Mouse (Mus musculus) telencephalon, adult 2 months (tissue): Measurements from ENCODE around the gene Senp2.
A peak's percentile ranks its signal among the peaks of the same experiment; 100 is the strongest.
"Not testable (repeated sequence)": the region's sequence is repeated elsewhere in the genome, so short reads cannot be mapped to it uniquely, and the experiment has no call there.

ENCODE experiments used
- DNase-seq: peaks from one replicate; pipeline ENCODE4 v3.0.0-alpha.2; 2011; ENCODE audit warnings: low read depth, low spot score

Gene Senp2

DNA sequence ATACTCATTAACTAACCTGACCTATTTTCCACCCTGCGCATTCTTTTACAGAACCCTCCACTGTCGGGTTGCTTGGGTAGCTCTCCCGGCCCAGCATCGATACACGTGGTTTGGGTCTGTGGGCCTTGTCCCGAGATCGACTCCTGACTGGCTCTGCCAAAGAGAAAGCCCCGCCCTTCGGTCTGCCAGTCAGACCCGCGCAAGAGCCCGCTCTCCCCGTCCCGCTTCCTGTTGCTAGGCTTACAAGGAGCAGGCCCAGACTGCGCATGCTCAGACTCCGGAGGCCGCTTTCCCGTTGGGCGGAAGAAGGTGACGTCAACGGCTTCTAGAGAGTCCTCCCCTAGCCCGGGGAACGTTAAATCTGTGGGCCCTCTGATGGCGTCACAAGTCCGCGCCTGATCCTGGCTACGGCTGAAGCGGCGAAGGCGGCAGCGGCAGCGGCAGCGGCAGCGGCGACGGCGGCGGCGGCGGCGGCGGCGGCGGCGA, at the start of gene Senp2:
Gene Senp2, plus strand, starts transcription at position 386 of the 486 bp plus-strand sequence.
- peak; percentile 100 for DNase-seq

DNA sequence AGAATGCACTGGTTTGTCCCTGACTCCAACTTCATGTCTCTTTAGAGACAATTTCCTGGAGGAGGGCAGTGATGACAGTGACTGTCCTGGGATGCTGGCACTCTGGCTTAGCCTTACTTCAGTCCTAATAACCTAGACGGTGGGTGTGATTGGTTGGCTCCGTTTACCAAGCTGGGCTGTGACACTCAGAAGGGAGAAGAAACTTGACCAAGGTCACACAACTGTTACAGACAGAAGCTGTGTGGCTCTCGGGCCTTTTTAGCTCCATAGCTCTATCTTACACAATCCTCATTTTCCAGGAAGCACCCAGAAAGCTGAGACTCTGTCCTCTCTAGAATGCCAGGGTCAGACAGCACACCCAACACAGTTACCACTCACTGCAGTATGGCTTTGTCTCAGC, 43.7 kb upstream of the Senp2 start:
- no peak for DNase-seq

DNA sequence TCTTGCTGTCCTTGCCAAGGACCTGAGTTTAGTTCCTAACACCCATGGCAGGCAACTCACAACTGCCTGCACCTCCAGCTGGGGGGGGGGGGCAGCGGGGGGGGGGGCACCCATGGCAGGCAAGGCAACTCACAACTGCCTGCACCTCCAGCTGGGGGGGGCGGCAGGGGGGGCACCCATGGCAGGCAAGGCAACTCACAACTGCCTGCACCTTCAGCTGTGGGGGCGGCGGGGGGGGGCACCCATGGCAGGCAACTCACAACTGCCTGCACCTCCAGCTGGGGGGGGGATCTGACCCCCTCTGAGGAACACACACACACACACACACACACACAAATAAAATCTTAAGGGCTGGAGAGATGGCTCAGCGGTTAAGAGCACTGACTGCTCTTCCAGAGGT, 39.4 kb upstream of the Senp2 start:
- no peak for DNase-seq

DNA sequence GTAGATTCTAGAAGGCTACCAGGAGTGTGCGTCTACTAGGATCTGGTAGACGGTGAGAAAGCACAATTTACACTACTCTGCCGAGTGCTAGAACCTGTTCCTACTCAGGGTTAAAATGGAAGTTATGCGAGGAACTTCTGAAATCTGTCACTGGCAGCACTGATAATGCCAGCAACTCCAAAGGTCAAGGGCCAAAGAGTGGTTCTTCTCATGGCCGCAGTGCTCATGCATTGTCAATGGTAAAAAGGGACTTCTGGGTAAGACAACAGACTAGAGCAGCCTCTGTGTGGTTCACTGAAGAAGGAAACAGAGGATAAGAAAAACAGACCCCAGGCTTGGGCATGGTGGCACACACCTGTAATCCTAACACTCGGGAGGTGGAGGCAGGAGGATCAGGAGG, 38.7 kb upstream of the Senp2 start:
- no peak for DNase-seq

DNA sequence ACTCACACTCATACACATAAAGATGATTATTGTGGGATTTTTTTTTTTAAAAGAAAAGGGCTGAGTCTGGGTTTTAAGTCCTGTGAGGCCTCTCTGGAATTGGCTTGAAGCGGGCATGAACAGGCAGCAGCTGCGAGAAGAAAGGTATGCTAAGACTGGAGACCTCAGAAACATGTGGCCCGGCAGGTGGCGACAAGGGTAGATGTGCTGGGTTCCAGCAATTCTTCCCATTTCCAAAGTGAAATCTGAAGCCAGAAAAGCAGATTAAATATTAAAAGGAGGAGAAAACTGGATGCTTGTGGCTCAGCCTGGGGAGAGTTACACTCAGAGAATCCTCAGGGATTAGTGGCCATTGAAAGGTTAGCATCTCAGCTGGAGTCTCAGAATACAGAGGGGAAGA, 37.8 kb upstream of the Senp2 start:
- DNase-seq, result no peak

DNA sequence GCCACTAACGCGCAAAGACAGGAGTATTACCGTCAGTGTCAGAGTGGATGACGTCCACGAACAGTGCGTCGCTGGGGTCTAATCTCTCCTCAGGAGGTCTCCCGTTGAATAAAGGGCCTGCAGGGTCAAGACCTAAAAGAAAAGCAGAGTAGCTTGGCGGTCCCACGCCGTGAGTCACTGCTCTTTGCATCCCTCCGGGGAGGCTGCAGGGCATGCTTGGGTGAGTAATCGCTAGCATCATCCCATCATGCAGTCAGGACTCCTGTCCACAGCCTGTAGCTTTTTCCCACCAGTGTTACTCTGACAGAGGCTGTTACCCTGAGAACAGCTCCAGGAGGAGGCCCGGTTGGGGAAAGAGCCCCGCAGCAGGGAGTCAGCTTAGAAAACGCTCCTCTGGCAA, 33.1 kb upstream of the Senp2 start:
- DNase-seq, result no peak

DNA sequence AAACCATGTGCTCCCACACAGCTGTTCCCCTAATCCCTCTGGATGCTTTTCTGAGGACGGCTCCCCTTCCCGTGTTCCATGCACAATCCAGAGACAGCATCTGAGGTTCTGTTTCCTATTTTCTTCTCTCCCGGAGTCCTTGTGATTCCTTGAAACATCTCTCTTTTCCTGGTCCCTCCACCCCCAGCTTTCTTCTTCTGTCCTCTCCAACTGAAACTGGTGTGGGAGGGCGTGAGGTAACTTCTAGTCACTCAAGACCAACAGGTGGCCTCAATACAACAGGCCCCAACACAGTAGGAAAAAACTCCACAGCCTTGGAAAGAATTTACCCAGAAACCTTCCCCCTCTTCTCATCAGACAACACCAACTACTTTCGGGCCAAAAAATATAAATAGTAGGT, 31.9 kb upstream of the Senp2 start:
- DNase-seq, result no peak

DNA sequence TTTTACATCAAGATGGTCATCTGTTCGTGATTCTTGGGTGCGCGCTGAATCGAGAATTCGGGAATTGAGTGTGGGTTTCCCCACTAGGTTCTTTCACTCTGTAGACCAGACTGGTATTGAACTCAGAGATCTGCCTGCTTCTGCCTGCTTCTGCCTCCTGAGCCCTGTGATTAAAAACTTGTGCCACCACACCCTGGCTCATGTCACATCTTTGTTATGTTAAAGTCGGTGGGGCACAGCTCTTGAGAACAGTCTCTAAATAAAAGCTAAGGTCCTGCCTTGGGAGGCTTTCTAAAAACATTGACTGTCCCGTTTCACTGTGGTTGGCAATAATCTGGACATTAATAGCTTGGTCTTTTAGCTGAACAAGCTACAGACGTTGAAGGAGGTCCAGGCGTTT, 26.1 kb upstream of the Senp2 start:
- no peak for DNase-seq

DNA sequence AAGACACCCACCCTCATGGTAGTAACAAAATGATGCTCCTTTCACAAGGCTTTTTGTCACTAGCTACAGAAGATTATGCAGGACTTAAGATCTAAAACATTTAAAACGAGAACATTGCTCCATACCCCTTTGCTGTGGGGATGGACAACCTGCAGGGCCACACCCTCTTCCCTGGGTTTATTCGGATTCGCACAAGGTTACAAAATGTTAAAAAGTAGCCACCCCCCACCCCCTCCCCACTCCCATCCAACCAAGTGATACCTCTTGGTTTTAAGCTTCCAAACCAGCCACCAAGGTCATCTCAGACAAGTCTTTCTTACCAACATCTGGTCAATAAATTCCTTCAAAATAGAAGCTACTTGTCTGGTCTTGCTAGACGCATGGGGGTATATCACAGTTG, 25.7 kb upstream of the Senp2 start:
- no peak for DNase-seq

DNA sequence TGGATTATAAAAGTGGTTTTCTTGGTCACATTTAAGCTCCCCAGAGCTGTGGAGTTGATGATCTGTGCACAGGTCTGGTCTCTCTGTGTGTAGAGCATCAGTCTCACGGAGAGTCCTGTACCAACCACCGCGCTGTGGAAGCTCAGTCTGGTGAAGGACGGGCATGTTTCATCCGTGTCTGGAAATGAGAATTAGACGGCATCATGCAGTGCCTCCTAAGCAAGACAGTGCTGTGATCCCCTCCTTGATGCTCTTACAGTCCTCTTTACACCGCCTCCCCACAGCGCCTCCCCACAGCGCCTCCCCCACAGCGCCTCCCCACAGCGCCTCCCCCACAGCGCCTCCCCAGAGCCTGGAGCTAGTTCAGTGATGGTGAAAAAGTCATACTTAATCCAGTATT, 25.2 kb upstream of the Senp2 start:
- no peak for DNase-seq

DNA sequence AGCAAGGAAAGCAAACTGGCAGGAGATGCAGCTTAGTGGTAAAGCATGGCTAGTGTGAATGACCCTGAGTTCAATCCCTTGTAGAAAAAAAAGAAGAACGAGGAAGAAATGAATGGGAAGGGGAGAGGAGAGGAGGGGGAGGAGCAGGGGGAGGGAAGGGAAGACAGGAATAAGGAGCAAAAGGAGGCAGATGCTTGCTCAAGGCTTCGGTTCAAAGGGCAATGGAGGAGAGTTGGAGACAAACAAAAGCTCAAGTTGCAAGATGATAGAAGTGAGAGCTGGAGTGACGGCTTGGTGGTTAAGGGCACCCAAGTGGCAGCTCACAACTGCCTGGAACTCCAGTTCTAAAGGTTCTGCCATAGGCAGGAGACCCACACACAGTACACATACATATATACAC, 23.1 kb upstream of the Senp2 start:
- DNase-seq, result no peak

DNA sequence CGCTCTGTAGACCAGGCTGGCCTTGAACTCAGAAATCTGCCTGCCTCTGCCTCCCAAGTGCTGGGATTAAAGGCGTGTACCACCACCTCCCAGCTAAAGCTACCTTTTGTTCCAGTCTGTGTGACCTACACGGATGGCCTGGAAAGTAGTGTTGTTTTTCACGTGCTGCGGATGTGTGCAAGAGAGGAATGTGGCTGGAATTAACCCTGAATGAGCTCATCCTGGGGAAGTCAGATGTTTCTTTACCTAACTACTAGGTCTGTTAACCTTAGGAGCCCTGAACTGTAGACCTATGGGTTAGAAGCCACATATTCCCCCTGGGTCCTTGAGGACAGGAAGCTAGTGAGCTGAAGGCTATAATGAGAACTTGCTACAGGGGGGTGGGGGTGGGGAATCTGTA, 21.3 kb upstream of the Senp2 start:
- no peak for DNase-seq

DNA sequence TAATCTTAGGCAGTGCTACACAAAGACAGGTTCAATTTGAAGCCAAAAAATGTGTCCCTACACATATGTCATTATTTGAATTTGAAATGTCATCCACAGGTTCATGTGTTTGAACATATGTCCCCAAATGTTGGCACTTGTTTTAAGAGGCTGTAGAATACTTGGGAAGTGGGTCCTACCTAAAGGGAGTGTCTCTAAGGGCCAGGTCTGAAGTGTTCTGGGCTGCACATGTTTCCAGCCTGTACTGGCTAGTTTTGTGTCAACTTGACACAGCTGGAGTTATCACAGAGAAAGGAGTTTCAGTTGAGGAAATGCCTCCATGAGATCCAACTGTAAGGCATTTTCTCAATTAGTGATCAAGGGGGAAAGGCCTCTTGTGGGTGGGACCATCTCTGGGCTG, 18.4 kb upstream of the Senp2 start:
- not testable (repeated sequence) for DNase-seq

DNA sequence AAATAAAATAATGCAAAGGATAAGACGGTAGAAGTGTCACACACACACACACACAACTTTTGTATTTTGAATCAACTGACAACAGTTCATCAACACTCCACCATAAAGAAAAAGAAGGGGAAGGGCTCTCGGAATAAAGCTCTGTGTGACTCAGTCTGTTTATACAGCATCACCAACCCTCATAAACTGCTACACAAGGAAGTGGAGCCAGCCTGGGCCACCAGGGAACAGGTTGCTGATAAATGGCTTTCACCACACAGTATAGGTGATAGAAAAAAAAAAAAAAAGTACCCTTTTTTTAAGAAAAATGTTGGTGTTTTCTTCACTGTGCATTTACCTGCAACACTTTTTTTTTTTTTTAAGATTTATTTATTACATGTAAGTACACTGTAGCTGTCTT, 17.5 kb upstream of the Senp2 start:
- DNase-seq, result no peak

DNA sequence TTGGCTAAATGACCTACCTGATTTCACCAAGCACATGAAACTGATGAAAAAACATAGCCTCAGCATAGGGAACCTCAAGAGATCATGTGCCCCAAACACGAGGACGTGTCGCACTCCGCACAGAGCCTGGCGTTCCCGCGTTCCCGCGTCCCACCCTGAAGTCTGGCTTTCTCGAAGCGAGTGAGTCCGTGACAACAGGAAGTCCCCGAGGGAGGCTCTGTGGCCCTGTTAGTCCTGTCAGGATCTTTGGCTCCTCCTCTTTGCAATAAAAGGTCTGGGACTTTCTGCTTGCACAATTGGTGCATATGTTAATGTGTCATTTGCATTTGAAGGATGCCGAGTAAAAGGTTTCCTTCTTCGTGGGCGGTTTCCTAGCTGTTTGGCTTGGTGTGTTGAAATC, 14.0 kb upstream of the Senp2 start, which contains the start of gene Liph:
Gene Liph, minus strand, starts transcription at position 360 of the 400 bp plus-strand sequence.
- no peak for DNase-seq

DNA sequence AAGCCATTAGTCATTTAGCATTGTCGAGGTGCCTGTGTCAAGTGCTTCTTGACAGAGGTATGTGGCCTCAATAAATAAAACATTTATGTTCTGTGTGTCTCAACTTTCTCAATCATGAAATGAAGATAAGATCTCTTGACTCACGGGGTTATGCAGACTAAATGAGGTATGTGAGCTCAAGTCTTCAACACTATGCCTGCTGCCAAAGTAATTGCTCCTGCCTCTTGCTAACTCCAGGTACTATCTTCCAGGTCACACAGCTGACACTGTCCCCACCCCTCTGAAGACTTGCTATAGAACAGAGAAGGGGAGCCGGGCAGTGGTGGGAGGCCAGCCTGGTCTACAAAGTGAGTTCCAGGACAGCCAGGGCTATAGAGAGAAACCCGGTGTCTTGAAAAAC, 12.9 kb upstream of the Senp2 start:
- DNase-seq, result no peak

DNA sequence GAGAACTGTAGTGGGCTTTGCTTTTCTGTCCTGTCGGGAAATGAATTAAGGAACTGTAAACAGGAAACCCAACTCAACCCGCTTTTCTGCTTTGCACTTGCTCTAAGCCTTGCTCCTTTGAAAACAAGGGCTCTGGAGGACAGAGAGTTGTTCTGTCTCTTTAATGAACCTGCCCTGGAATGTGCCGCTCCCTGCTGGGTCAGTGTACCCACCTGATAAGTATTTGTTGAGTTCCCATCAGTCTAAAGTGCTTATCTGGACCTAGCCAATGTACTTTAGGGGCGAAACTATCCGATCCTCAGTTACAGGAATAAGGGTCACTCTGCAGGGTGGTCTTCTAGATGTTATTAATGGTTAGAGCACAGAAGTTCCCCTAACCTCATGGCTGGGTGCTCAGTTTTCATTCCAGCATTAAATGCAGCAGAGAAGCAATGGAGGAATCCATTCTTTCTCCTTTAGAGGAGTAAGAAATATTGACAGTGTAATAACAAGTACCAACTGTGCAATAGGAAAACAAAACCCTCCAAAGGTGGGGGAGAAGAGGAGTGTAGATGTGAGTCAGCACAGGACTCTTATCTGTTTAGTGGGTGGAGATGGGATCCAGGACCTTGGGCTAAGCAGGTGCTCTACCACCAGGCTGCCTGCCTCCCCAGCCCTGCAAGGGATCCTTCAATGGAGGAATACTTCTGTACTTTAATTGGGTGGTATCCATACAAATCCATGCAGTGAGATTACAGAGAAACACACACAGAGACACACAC, 12.2 kb upstream of the Senp2 start:
- no peak for DNase-seq

DNA sequence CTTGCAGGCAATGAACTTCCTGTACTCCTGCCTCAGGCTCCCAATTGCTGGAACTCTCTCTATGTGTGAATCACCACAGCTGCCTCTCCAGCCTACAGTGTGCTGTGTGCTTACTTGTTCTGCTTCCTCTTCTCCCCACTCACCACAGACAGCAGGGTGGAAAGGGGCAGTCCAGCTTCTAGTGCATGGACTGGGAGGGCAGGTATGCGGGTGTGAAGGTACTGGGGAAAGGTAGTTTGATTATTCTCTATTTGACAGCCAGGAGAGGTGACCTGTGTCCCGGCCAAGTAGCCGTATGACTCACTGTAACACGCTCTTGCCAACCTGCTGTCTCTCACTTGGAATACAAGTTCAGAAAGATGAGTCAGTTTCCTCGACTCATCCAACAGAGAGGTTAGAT, 11.2 kb upstream of the Senp2 start:
- DNase-seq, result no peak

DNA sequence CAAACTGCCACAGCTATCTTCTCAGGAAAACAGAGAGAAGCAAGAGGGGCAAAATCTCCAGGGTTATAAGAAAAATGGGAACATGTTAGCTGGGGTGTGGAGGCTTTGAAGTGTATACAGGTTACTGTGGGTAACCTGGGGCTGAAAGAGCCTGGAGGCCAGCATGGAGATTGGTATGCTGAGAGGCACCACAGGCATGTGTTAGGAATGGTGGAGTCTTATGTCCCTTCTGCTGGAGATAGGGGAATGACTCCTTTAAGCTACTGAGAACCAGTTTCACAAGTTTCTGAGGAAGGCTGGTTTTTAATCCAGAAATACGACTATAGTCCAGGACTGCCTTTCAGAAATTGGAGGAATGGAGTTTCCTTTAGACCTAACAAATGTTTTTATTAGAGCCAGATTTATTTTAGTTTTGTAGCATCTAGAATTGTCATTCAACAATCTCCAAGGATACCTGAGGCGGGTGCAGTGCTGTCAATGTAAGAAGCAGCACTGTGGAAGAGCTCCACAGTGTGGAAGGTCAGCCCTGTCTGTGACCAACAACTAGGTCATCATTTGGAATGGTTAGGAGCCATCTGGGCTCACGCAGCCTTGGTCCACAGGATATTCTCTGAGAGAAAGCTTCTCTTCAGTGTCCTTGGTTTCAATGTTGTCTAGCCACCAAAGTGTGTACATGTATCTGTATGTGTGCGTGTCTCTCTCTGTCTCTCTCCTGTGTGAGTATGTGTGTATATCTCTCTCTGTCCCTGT, 9.2 kb upstream of the Senp2 start:
- DNase-seq, result no peak

DNA sequence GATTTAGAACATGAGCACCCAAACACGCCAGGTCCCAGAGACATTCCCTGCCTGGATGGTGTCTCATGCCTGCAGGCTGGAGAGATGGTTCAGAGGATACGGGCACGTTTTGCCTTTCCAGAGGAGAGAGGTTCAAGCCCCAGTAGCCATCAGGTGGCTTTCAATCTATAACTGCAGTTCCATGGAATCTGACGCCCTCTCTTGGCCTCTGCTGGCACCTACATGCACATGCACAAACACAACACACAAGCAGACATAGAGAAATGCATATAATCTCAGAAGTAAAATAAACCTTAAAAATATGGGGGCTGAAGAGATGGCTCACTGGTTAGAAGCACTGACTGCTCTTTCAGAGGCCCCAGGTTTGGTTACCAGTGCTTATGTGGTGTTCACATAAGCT, 8.1 kb upstream of the Senp2 start:
- no peak for DNase-seq

DNA sequence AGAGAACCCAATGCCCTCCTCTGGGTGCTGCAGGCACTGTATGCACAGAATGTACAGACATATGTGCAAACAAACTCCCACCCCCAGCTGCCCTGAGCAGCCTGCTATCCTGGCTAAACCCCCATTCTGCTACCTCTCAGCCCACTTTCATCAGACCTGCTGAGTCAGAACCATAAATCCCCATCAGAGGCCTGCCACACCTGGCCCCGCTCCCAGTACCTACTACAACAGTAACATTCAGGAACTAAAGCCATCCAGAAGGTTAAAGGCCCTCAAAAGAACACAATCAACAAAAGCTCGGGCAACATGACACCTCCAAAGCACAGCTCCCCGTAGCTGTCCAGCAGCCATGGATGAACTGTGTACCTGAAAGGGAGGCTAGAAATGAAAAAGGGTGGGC, 7.7 kb upstream of the Senp2 start:
- no peak for DNase-seq

DNA sequence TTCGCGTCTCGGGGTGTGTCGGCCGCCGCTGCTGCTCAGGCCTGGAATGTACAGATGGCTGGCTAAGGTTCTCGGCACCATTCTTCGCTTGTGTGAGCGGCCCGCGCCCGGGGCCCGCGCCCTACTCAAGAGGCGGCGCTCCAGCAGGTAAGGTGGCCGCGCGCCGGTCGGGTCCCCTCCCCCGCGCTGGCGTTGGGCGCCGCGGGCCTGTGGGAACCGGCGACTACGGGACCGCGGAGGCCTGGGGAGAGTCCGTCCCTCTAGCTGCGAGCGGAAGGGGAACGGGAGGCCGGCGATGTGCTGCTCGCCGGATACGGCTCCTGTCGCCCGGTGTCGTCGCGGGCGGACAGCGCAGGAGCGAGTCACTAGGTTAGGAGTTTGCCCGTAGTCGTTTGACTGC, 312 bp downstream of the Senp2 start:
- no peak for DNase-seq

DNA sequence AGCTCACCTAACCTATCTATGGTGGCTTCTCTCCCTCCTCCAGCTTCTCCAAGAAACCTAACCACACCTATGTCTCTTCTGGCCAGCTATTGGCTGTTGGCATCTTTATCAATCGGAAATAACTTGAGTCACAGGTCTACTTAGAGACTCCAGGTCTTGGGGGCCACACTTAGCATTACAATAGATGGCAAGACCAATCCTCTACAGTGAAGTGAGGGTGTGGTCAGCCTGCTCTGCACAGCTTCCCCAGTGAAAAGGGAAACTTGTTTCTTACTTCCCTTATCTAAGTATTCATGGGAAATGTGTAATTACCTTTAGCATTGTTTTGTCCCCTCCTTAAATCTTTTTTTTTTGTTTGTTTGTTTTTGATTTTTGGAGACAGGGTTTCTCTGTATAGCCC, 6.3 kb downstream of the Senp2 start:
- DNase-seq, result no peak
